Mouse (Mus musculus) T-helper 1 cell (primary cell): ENCODE results near the gene Etnk2.

Source experiments
- in situ Hi-C: fragments of 300-600 bp; cut with MboI, MseI; formaldehyde crosslinking; loops from one replicate; pipeline ENCODE4 v1.15.1; 2025; ENCODE audit warnings: high pct_unique_total_duplicates

Gene Etnk2

DNA sequence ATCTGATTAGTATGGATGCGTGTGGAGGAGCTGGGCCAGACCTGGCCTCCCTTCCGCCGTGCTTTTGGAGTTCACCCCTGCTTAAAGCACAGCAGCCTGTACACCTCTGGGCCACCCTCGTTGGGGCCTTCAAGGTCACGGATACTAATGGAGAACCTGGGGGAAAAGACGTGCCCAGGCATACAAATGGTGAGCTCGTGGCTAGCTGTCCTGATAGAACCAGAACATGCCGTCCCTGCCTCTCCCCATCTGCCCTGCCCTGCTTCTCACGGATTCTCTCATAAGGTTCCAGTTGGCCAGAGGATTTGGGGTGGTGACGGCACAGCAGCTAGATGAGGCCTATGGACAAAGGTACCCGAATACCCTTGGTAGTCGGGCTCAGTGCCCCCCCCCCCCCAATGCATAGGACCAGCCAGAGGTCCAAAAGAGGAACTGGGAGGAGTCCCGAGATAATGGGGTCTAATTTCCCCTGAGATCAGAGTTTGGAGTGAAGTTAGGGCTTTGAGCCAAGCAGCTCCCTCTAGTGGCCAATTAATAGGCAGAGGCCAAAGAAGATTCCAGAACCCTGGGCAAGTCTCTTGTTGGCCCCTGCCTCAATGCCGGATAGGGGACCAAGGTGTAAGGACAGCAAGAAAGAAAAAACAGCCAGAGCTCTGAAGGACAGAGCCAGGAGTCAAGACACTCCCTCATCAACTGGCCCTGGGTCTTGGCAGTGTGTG lies 17.1 kb downstream of the Etnk2 start:
- in situ Hi-C loops: no loop called here

DNA sequence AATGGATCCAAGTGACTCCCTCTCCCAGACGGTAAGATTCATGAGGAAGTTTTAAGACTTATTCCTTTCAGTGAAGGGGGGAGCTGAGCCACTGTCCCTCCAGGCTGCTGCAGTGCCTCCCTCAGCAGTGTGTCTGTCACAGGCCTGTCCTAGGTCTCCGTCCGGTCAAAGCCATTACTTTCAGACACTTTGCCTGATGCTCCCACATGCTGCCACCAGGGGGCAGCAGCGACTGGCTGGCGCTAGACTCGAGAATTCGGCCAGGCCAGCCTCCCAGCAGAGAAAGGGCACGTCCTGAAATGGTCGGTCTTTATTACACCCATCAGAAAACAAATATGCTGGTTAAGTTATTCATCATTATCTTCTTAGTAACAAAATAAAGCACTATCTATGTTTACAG lies 18.6 kb downstream of the Etnk2 start:
- in situ Hi-C loops: no loop called here

DNA sequence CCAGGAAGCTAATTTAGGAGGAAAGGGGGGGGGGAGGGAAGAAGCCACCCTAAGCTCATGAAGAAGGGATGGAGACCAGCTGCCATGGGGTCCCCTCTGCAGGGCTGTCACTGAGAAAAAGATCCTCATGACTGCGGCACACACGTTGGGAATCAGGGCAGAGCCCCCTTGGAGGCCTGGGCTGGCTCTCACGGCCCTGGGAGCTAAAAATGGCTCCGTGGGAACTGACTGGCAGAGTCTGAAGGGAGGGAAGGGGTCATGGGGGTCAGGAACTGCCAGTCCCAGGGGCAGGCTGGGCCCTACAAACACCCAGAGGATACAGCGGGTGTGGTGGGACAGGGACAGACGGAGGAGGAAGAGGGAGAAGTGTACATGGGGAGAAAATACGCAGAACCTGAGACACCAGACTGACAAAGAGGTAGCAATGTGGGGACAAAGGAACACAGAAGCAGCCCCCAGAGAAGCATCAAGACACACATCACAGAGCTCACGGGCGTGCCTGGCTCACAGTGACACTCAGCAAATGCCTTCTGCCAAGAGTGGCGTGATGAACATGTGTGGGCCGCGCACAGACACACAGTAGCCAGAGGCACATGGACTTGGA lies 19.3 kb downstream of the Etnk2 start:
- in situ Hi-C loops: no loop called here

DNA sequence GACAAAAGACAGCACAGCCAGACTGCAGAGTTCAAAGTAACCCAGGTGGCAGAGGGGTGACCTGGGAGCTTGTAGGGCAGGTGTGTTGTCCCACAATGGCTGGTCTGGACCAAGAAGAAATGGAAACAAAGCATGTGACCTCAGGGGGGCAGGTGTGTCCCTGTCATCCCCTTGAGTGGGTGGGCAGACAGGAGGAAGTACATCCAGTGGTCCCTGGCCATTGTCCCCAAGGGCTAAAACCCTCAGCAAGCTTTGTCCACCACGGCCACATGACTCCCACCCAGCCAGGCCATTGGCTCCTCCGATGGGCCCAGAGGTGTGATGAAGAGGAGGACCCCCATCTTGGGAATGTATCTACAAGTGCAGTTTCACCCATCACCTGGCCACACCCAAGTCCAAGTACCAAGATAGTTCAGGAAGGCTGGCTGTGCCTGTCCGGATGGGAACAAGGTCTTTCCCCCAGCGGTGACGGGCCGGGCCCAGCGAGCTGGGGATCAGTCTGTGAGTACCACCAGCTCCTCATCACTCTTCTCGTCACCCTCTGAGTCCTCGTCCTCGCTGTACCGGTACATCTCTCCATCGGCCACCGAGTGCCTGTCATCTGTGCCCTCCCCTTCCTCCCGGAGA lies 19.9 kb downstream of the Etnk2 start:
- in situ Hi-C loops: no loop called here

GRCm38 (mm10) chr1:133385506-133385905 lies 22.1 kb downstream of the Etnk2 start:
- in situ Hi-C loops: loop anchor here (5.0 kb wide), 1 partner anchor 222 kb away; no protein-coding TSS in a partner anchor

DNA sequence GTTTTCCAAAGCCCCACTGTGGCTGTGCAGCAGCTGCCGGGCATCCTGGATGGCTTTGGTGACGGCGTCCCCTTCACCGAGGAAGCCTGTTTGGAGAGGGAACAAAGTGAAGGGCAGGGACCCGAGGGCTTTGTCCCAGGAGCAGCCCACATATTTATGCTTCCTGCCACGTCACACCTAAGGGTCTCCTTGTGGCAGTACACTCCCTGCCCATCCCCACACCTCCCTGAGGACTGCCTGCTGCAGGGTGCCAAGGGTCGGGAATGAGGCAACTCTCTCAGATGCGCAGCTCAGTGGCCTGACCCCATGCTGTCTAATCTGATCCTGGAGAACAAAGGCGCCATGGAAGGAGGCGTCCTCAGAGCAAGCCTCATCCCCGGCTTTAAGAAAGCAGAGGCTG lies 22.8 kb downstream of the Etnk2 start:
- in situ Hi-C loops: loop anchor here (5.0 kb wide), 1 partner anchor 221 kb away; no protein-coding TSS in a partner anchor

GRCm38 (mm10) chr1:133387539-133388268 lies 24.3 kb downstream of the Etnk2 start:
- in situ Hi-C loops: loop anchor here (5.0 kb wide), 1 partner anchor 220 kb away; no protein-coding TSS in a partner anchor

DNA sequence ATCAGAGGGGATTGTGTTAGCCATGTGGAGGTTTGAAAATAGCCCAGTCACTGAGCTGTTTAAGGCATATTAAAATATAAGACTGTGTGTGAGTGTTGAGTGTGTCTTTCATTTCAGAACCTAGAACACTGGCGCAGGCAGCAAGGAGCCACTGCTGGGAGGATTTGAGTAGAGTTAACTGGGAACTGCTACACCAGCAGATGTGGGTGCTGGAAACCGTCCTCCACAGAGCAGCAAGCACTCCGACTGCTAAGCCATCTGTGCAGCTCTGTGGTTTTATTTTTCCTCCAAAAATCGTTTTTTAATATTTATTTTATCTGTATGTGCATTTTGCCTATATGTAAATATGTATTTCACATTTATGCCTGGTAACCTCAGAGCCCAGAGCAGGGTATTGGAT lies 31.3 kb downstream of the Etnk2 start:
- in situ Hi-C loops: no loop called here

GRCm38 (mm10) chr1:133396693-133397092 lies 33.3 kb downstream of the Etnk2 start:
- in situ Hi-C loops: no loop called here

GRCm38 (mm10) chr1:133397094-133397482 lies 33.7 kb downstream of the Etnk2 start:
- in situ Hi-C loops: no loop called here

DNA sequence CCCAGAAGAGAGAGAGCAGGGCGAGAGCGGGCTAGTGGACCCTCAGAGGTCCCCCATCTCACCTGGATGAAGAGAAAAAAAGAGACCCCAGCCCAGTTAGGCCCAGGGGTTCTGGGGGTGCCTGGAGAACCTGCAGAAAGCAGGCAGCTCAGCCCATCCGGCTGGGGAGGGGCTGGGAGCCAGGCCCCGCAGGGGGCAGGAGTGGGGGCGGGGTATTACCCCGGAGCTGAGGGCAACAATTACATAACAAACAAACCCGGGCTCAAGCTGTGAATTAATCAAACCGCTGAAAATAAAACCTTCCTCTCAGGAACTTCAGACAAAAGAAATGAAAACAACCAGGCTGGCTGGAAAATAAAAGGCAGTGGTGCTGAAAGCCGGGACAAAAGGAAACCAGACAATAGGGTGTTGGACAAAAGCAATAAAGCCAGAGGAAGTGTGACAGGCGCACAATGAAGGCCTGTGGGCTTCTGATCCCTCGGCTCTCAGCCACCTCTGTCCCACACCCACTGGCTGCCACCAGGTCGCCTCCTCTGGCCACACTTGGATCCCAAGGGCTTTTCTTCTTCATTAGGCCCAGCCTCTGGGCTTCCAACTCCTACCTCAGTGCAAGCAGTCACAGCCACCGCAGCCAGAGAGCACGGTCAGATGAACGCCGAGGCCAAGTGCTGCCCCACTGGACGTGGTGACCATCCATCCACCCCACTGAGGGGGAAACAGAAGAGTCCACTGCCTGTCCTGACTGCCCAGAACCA lies 34.3 kb downstream of the Etnk2 start:
- in situ Hi-C loops: no loop called here

DNA sequence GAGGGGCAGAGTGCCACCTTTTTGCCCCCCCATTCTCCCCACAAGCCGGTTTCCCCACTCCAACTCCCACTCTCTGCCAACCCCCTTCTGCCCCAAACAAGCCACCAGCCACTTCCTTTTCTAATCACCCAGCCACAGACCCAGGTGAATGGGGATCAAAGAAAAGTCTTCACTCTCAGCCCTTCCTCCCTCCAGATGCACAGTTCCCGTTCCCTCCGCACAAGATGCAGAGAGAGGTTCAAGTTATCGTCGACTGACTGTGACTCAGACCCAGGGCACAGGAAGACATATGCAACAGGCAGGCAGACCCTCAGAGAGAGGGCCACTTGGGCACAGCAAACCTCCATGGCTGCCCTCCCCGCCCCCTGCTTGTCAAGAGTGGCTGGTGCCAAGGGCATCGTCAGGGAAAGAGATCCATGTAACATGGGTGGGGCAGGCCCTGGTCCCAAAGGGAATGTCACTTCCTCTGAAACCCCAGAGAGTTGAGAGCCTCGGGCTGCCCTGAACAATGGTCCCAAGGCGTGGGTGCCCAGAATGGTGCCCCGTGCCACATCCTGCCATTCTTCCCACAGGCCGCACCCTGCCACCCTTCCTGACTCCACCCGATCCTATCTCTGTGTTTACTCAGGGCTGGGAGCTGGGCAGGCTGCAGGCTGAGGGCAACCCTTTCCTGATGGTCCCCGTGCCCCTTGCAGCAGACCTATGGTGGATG lies 36.8 kb downstream of the Etnk2 start:
- in situ Hi-C loops: no loop called here

GRCm38 (mm10) chr1:133404005-133404404 lies 40.6 kb downstream of the Etnk2 start:
- in situ Hi-C loops: no loop called here

- in situ Hi-C loops: no loop called here
These were observed 43.2 kb downstream of the Etnk2 start for GRCm38 (mm10) chr1:133406614-133407013.

- in situ Hi-C loops: no loop called here
These were observed 44.1 kb downstream of the Etnk2 start for GRCm38 (mm10) chr1:133407436-133407835.

- in situ Hi-C loops: no loop called here
These were observed 44.9 kb downstream of the Etnk2 start for GRCm38 (mm10) chr1:133408321-133408720.

DNA sequence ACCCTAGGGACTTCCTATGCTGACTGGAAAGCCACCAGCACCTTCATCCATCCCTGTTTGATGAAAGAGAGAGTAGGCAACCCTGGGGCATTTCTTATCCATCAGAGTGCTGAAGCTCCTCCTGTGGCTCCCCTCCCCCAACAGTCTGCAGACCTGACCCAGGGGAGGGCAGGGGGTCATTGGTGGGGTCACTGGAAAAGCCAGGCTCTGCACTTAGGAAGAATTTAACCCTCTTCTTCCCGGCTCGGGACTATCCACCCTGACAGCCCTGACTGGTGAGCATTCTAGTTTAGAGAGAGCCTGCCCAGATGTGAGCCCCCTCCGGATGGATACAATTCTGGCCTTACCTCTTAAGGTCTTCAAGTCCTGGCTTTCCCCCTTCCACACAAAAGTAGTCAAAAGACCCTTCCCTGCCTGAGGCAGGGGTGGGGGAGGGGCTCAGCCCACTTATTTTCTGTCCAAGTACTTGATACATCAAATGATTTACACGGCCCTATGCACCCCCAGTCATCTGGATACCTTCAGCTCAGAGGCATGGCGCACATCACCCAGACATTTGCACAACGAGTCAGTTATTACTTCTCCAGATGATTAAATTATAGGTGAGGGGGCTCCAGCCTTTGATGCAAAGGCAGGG lies 45.6 kb downstream of the Etnk2 start:
- in situ Hi-C loops: no loop called here

DNA sequence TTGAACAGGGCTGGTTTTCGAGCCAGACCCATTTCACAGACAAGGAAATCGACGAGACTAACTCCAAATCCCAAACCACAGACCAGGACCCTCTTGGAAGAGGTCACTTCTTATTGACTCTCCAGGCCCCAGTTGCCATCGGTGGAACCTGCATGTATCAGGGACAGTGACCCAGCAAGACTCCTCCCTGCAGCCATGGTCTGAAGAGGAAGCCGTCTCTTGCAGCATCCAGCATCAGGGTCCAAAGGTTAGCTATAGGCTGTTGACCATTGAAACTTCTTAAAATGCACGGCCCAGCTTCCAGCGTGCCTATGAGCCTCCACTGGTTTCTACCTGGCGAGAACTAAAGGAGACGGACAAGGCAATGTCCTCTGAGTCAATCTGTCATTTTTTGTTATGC lies 46.4 kb downstream of the Etnk2 start:
- in situ Hi-C loops: no loop called here

DNA sequence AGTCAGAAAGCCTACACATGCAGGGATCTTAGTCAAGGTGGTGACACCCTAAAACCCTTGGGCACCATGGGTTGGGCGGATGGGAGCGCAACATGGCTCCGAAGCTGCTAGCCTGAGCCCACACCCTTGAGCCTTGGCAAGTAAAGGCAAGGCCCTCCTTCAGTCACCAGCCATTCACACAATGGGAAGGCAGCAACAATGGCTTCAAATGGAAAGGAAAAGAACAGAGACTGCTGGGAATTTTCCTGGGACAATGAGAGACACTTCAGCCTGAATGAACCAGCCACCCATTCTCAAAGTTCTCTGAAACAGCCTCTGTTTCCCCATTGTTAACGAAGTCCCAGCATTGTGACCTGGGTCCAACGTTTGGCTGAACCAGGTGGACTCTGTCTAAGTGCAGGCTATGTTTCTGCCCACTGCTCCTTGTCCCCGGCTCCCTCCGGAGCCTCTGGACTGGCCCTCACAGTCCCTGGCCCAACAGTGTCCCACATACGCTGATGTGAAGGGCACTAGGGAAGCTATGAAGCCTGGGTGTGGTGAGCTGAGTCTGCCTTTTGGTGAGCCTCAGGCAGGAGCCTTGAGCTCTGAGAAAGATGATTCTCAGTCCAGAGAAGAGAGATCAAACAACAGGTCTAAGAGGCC lies 48.3 kb downstream of the Etnk2 start:
- in situ Hi-C loops: no loop called here

- in situ Hi-C loops: no loop called here
These were observed 49.6 kb downstream of the Etnk2 start for GRCm38 (mm10) chr1:133412941-133413340.
